Mouse (Mus musculus) C2C12 (cell line): ENCODE measurements around the gene Smtn. TPM values are rescaled to one million over a fixed set of nuclear protein-coding genes. Genes with fewer than 3 reads are reported as not detected.

Experiments used
- H3K27me3 ChIP-seq: one replicate; pipeline ENCODE4 v1.6.1; 2011; ENCODE audit not compliant: control insufficient read depth, insufficient read depth, insufficient read length
- H3K36me3 ChIP-seq: one replicate; pipeline ENCODE4 v1.6.1; 2011; ENCODE audit not compliant: control insufficient read depth, insufficient read depth
- H3K4me3 ChIP-seq: one replicate; pipeline ENCODE4 v1.5.1; 2011; ENCODE audit warnings: mild to moderate bottlenecking, control low read depth; ENCODE audit not compliant: poor library complexity, insufficient read depth, severe bottlenecking
- H3K79me2 ChIP-seq: one replicate; pipeline ENCODE4 v1.6.1; 2011; ENCODE audit not compliant: control insufficient read depth, insufficient read depth
- H3K79me3 ChIP-seq: one replicate; pipeline ENCODE4 v1.6.1; 2011; ENCODE audit warnings: low read depth, control low read depth
- H3ac ChIP-seq: one replicate; pipeline ENCODE3; 2011; ENCODE audit warnings: low read depth; ENCODE audit not compliant: control insufficient read depth, insufficient read length
- CEBPB ChIP-seq: IDR thresholded peaks from one replicate; pipeline ENCODE4 v1.6.1; 2011; ENCODE audit warnings: low read depth, mild to moderate bottlenecking, control low read depth, moderate library complexity
- CTCF ChIP-seq: IDR thresholded peaks from one replicate; pipeline ENCODE4 v1.5.1; 2011; ENCODE audit not compliant: control insufficient read depth, insufficient read depth, insufficient read length
- FOSL1 ChIP-seq: IDR thresholded peaks from one replicate; pipeline ENCODE4 v1.8.0; 2011; ENCODE audit warnings: mild to moderate bottlenecking, low read length; ENCODE audit not compliant: poor library complexity, insufficient read depth, severe bottlenecking
- MAX ChIP-seq: IDR thresholded peaks from one replicate; pipeline ENCODE4 v1.6.1; 2011; ENCODE audit warnings: mild to moderate bottlenecking, control low read depth
- MYOG ChIP-seq: IDR thresholded peaks from one replicate; pipeline ENCODE4 v1.6.1; 2011; ENCODE audit not compliant: control insufficient read depth, insufficient read length; ENCODE audit errors: extremely low read depth
- polyA plus RNA-seq: library from polyadenylated mRNA; unstranded; fragments of >200 nt; fragmentation: generic; extraction: Trizol; gene quantifications from one replicate; pipeline ENCODE4 v1.2.1, GENCODE M21; 2012; ENCODE audit warnings: missing spikeins

Smtn gene
- polyA plus RNA-seq, 1 experiment, result 45.9 TPM

GRCm38 (mm10) chr11:3472484-3472883 lies 67.9 kb downstream of the Smtn start:
- H3K79me2 ChIP-seq, result no peaks in the 10 kb centered on the region
- no peaks in the 10 kb centered on the region for H3K79me3 ChIP-seq
- H3K27me3 ChIP-seq, result no peaks in the 10 kb centered on the region
- no peak overlapping the region for H3ac ChIP-seq
- TF ChIP-seq MYOG (no peak), CTCF (peak; percentile 75), MAX (no peak)
- H3K36me3 ChIP-seq, result no peaks in the 10 kb centered on the region
- no peak overlapping the region for H3K4me3 ChIP-seq

- no peaks in the 10 kb centered on the region for H3K36me3 ChIP-seq
- H3K4me3 ChIP-seq, result no peak overlapping the region
- TF ChIP-seq FOSL1 (no peak), CEBPB (no peak), CTCF (no peak), MYOG (no peak)
- H3ac ChIP-seq, result no peak overlapping the region
- no peaks in the 10 kb centered on the region for H3K27me3 ChIP-seq
- no peaks in the 10 kb centered on the region for H3K79me3 ChIP-seq
- no peaks in the 10 kb centered on the region for H3K79me2 ChIP-seq
These were observed 69.0 kb downstream of the Smtn start for GRCm38 (mm10) chr11:3471448-3471850.

Other genes with a start within 250 kb of the Smtn start
- gene Pik3ip1, start 210.2 kb downstream of the Smtn start, polyA plus RNA-seq, result 0.71 TPM
- 21.6 TPM for gene Limk2, start 131.4 kb downstream of the Smtn start, polyA plus RNA-seq
- 18.9 TPM for gene Rnf185, start 88.2 kb downstream of the Smtn start, polyA plus RNA-seq
- gene Pla2g3, start 52.3 kb downstream of the Smtn start, polyA plus RNA-seq, result 0.21 TPM
- 0.09 TPM for gene Inpp5j, start 35.8 kb downstream of the Smtn start, polyA plus RNA-seq
- 77.0 TPM for gene Selenom, start 25.9 kb downstream of the Smtn start, polyA plus RNA-seq
- gene Morc2a, start 108.6 kb upstream of the Smtn start, polyA plus RNA-seq, result 21.7 TPM